8 mouse cellular contexts compared by ENCODE assay signal in the genomic region with DNA sequence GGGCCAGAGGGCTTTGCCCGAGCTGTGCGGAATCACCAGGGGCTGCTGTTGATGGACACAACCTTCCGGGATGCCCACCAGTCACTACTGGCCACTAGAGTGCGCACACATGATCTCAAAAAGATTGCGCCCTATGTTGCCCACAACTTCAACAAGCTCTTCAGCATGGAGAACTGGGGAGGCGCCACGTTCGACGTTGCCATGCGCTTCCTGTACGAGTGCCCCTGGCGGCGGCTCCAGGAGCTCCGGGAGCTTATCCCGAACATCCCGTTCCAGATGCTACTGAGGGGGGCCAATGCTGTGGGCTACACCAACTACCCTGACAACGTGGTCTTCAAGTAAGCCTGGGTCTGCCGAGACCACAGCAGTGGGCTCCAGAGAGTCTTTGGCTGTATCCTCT. TPM values are rescaled to one million over a fixed set of nuclear protein-coding genes. Genes with fewer than 3 reads are reported as not detected.
DNase-seq lines count a peak whose midpoint lies in the region; ATAC-seq lines count a peak whose summit lies in the region.
"Had no signal": no experiment of that assay in that cellular context is flagged by ENCODE, and none has a peak within 500 bp of the region (broad histone marks: within the 10 kb centered on the region; RNA-seq: fewer than 3 reads in every experiment).

No protein-coding gene starts in this region.

- no peaks in the 10 kb centered on the region for H3K27me3 ChIP-seq in kidney, embryonic 16.5 days (ENCODE audit: insufficient read depth, low read length)
- H3K27me3 ChIP-seq in heart, embryonic 10.5 days (ENCODE audit: insufficient read depth, poor library complexity, severe bottlenecking): peaks cover 8% of the 10 kb centered on the region; the same call in 1 of the 2 replicates

- no peak overlapping the region for H3K27ac ChIP-seq in kidney, embryonic 16.5 days (ENCODE audit: low read length)
- H3K27ac ChIP-seq in heart, embryonic 10.5 days: no peak overlapping the region

- H3K9me3 ChIP-seq in kidney, embryonic 16.5 days (ENCODE audit: low read length): no peaks in the 10 kb centered on the region
- H3K9me3 ChIP-seq in heart, embryonic 10.5 days: no peaks in the 10 kb centered on the region

- H3K36me3 ChIP-seq in kidney, embryonic 16.5 days (ENCODE audit: insufficient read depth, low read length): peaks cover 35% of the 10 kb centered on the region
- H3K36me3 ChIP-seq in heart, embryonic 10.5 days: peaks cover 40% of the 10 kb centered on the region

- WGBS in kidney, embryonic 16.5 days: 44% methylated on average over 18 of the region's 18 CpGs
- WGBS in heart, embryonic 10.5 days: 33% methylated on average over 18 of the region's 18 CpGs

- H3K9ac ChIP-seq in kidney, embryonic 16.5 days (replicated peaks; ENCODE audit: low read length): 0 out of 2 replicates have a peak overlapping the region, but pooled peaks have one; percentile 8

- H3K4me3 ChIP-seq in kidney, embryonic 16.5 days (ENCODE audit: low read length): no peak overlapping the region
- no peak overlapping the region for H3K4me3 ChIP-seq in heart, embryonic 10.5 days

- no peak for DNase-seq in kidney, adult 9 months
- DNase-seq in R1 (ENCODE audit: low read depth, low spot score): peak; percentile 70
- peak; percentile 52 for DNase-seq in embryo, embryonic 9.5 days (ENCODE audit: extremely low spot score)
- peak; percentile 47 for DNase-seq in lung, postnatal 14 days
- DNase-seq in ovary, postnatal 36 days (ENCODE audit: low spot score): no peak
- no peak for DNase-seq in heart, embryonic 10.5 days (ENCODE audit: low spot score)
- DNase-seq: heart, postnatal 4 days had no signal

- no peak for ATAC-seq in kidney, embryonic 16.5 days (ENCODE audit: low FRiP score, low TSS enrichment)

- H3K4me1 ChIP-seq in kidney, embryonic 16.5 days (ENCODE audit: insufficient read depth, low read length): peaks cover 26% of the 10 kb centered on the region
- peaks cover 27% of the 10 kb centered on the region for H3K4me1 ChIP-seq in heart, embryonic 10.5 days

- H3K4me2 ChIP-seq in kidney, embryonic 16.5 days (replicated peaks; ENCODE audit: low read depth, low read length): no peak overlapping the region

RNA-seq across cellular contexts. Expression of gene Lrfn4, which starts 2.7 kb away (rescaled TPM):
- polyA plus RNA-seq in kidney, embryonic 16.5 days (2015; fragmentation: Nextera tagmentation; extraction: Ambion mirVana): 4.5 and 6.0 TPM in 2 replicates
- polyA plus RNA-seq in heart, embryonic 10.5 days (2016; fragmentation: Nextera tagmentation; extraction: Ambion mirVana): 4.4 and 7.2 TPM in 2 replicates

RNA-seq across cellular contexts. Expression of gene Rce1, which starts 7.3 kb away (rescaled TPM):
- polyA plus RNA-seq in kidney, embryonic 16.5 days (2015; fragmentation: Nextera tagmentation; extraction: Ambion mirVana): 92.4 and 96.0 TPM in 2 replicates
- 53.1 and 61.9 TPM in 2 replicates for polyA plus RNA-seq in heart, embryonic 10.5 days (2016; fragmentation: Nextera tagmentation; extraction: Ambion mirVana)

Comparison
In these comparisons a context has a peak if more than half of its experiments do, and no peak if none do; other contexts are left out.
1. DNase-seq: peak in R1 (single experiment), embryo, embryonic 9.5 days (single experiment) and lung, postnatal 14 days (single experiment); none in kidney, adult 9 months (single experiment), ovary, postnatal 36 days (single experiment) and heart, embryonic 10.5 days (single experiment).